Mouse (Mus musculus) inflammation-experienced regulatory T-cells, adult 16 weeks (primary cell): Measurements from ENCODE around the gene Tmem205. TPM values are rescaled to one million over a fixed set of nuclear protein-coding genes. Genes with fewer than 3 reads are reported as not detected.

Experiments
- polyA plus RNA-seq: library from polyadenylated mRNA; unstranded; fragments of 100-300 nt; shearing (Covaris generic); gene quantifications from one replicate; pipeline ENCODE4 v1.2.1, GENCODE M21; 2017

Gene Tmem205
- polyA plus RNA-seq: 10.4 TPM

DNA sequence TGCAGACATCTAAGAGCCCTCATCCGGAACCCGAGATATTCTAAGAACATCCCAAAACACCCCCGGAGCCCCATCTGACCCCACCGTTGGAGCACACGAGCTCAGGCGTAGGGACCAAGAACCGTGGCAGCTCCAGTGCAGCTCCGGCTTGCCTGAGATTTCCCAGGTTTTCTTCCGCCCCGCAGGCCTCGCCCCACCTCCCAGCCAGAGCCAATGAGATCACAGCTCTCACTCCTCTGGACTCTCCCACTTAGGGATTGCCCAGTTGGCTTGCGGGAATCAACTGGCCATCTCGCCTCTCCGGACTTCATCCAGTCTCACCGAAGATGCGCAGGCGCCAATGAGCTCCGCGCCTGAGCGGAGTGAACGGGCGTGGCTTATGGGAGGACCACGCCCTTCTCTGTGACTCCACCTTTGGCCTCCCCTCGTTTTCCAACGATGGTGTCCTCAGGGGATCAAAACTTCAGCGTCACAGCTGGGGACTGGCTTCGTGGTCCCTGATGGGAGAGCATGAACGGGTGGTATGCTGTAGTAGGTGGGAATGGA lies at the start of gene Tmem205, which contains the start of gene Ccdc159:
Tmem205 (minus strand) TSS at position 349 of the 546 bp plus-strand sequence.
Ccdc159 (plus strand) TSS at position 264 of the 546 bp plus-strand sequence.

DNA sequence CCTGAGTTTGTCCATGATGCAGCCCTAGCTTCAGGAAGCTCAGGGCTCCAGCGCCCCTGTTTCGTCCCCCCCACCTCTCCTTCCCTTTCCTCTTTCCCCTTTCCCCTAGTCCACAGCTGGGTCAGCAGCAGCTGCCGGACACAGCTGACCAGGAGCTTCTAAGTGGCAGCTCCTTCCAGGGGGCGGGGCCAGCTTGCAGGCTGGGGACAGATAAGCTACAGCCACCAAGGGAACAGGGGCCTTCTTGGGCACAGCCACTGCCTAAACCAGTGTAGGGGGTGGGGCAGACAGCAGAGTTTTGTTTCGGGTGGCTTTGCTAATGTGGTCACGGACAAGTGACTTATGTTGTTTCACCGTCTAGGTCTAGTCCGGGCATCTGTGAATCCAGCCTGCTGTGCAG lies 36.1 kb upstream of the Tmem205 start, which contains the start of gene Epor:
Epor (minus strand) TSS at position 90 of the 400 bp plus-strand sequence.

GRCm38 (mm10) chr9:21955570-21956281 lies 28.4 kb upstream of the Tmem205 start, which contains the start of gene Swsap1:
TSS of gene Swsap1 (plus strand) at chr9:21955755.

GRCm38 (mm10) chr9:21936692-21937570 lies 9.6 kb upstream of the Tmem205 start, which contains the start of gene Plppr2:
TSS of gene Plppr2 (plus strand) at chr9:21937033.

DNA sequence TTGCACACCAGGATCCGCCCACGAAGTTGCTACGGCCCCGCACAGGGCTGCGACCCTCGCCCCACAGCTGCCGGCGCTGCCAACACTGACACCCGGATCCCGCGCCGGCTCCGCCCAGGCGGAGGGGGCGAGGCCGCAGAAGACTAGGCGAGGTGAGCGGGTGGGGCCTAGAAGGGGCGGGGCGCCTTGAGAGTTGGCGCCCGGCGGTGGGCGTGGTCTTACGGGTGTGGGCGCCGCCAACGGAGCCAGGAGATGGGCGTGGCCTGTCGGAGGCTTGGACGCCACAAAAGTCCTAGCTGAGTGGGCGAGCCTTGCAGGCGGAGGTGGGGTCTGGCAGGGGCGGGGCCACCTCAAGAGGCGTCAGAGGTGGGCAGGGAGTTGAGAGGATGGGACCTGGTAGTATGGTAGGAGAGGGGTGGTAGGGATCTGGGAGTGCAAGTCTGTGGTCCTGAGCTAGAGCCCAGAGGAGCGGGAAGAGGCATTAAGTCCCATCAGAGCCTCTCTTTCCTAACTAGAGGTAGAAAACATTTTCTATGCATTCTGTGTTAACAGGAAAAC lies 9.2 kb downstream of the Tmem205 start, which contains the start of gene Rab3d:
Rab3d (minus strand) TSS at position 158 of the 558 bp plus-strand sequence.

Other genes starting within 250 kb of the Tmem205 start
- gene Ldlr, start 204.1 kb downstream of the Tmem205 start, polyA plus RNA-seq: 32.4 TPM
- gene Spc24, start 167.3 kb downstream of the Tmem205 start, polyA plus RNA-seq: 7.4 TPM
- not detected for gene Kank2, start 128.8 kb downstream of the Tmem205 start, polyA plus RNA-seq
- not detected for gene Angptl8, start 92.0 kb downstream of the Tmem205 start, polyA plus RNA-seq
- gene Dock6, start 74.9 kb downstream of the Tmem205 start, polyA plus RNA-seq: 5.5 TPM
- 17.7 TPM for gene Rab3d, start 9.4 kb downstream of the Tmem205 start, polyA plus RNA-seq
- gene Ccdc159, start 85 bp downstream of the Tmem205 start, polyA plus RNA-seq: 0.46 TPM
- 2.4 TPM for gene Plppr2, start 9.5 kb upstream of the Tmem205 start, polyA plus RNA-seq
- gene Swsap1, start 28.2 kb upstream of the Tmem205 start, polyA plus RNA-seq: 10.9 TPM
- gene Epor, start 36.0 kb upstream of the Tmem205 start, polyA plus RNA-seq: 0.94 TPM
- 0.20 TPM for gene Rgl3, start 61.9 kb upstream of the Tmem205 start, polyA plus RNA-seq
- gene Ccdc151, start 75.1 kb upstream of the Tmem205 start, polyA plus RNA-seq: not detected
- 93.9 TPM for gene Prkcsh, start 75.2 kb upstream of the Tmem205 start, polyA plus RNA-seq
- not detected for gene Elavl3, start 124.5 kb upstream of the Tmem205 start, polyA plus RNA-seq
- gene Gm49318, start 143.7 kb upstream of the Tmem205 start, polyA plus RNA-seq: not detected
- 8.2 TPM for gene Zfp653, start 143.8 kb upstream of the Tmem205 start, polyA plus RNA-seq
- 50.8 TPM for gene Ecsit, start 157.9 kb upstream of the Tmem205 start, polyA plus RNA-seq
- gene Cnn1, start 171.7 kb upstream of the Tmem205 start, polyA plus RNA-seq: not detected
- 93.2 TPM for gene Elof1, start 189.6 kb upstream of the Tmem205 start, polyA plus RNA-seq
- gene Acp5, start 208.2 kb upstream of the Tmem205 start, polyA plus RNA-seq: 253 TPM
- gene Pigyl, start 229.3 kb upstream of the Tmem205 start, polyA plus RNA-seq: 45.4 TPM